Mouse (Mus musculus) natural killer cell, adult 2 months (primary cell): ENCODE results near the gene Exog.
A peak's percentile ranks its signal among the peaks of the same experiment; 100 is the strongest.

Experiments used
- DNase-seq, 2 experiments: peaks; one replicate each; pipeline ENCODE4 v3.0.0; 2022; ENCODE audit warnings: low spot score in 2 of 2

Gene Exog

GRCm38 (mm10) chr9:119444738-119445429 lies at the start of gene Exog:
Gene Exog (plus strand): TSS chr9:119444943.
- DNase-seq: peak; percentile 93 to 96

GRCm38 (mm10) chr9:119401351-119401750 lies 43.4 kb upstream of the Exog start:
- no peak for DNase-seq

- peak; percentile 8 to 44 for DNase-seq
These were observed 42.9 kb upstream of the Exog start, which contains the start of gene Acvr2b for GRCm38 (mm10) chr9:119401801-119402214. Gene Acvr2b (plus strand): TSS chr9:119402118.

- no peak for DNase-seq
These were observed 42.2 kb upstream of the Exog start for GRCm38 (mm10) chr9:119402253-119403235.

GRCm38 (mm10) chr9:119403236-119403641 lies 41.5 kb upstream of the Exog start:
- no peak for DNase-seq

- DNase-seq: no peak
These were observed 40.7 kb upstream of the Exog start for GRCm38 (mm10) chr9:119404090-119404489.

- no peak for DNase-seq
These were observed 36.9 kb upstream of the Exog start for GRCm38 (mm10) chr9:119407884-119408283.

- DNase-seq: no peak
These were observed 35.7 kb upstream of the Exog start for GRCm38 (mm10) chr9:119408898-119409664.

- DNase-seq: no peak
These were observed 34.9 kb upstream of the Exog start for GRCm38 (mm10) chr9:119409864-119410263.

GRCm38 (mm10) chr9:119418025-119418424 lies 26.7 kb upstream of the Exog start:
- DNase-seq: no peak

- DNase-seq: no peak
These were observed 24.8 kb upstream of the Exog start for GRCm38 (mm10) chr9:119419852-119420438.

GRCm38 (mm10) chr9:119425217-119425975 lies 19.3 kb upstream of the Exog start:
- DNase-seq: no peak

- no peak for DNase-seq
These were observed 18.7 kb upstream of the Exog start for GRCm38 (mm10) chr9:119425976-119426415.

GRCm38 (mm10) chr9:119426483-119426882 lies 18.3 kb upstream of the Exog start:
- DNase-seq: no peak

- DNase-seq: peak in 1 of 2 experiments; percentile 29
These were observed 14.4 kb upstream of the Exog start for GRCm38 (mm10) chr9:119430311-119430710.

GRCm38 (mm10) chr9:119435855-119436254 lies 8.9 kb upstream of the Exog start:
- no peak for DNase-seq

GRCm38 (mm10) chr9:119438065-119438464 lies 6.7 kb upstream of the Exog start:
- no peak for DNase-seq

GRCm38 (mm10) chr9:119438498-119439000 lies 6.2 kb upstream of the Exog start:
- DNase-seq: no peak

- DNase-seq: no peak
These were observed 994 bp downstream of the Exog start for GRCm38 (mm10) chr9:119445737-119446136.

GRCm38 (mm10) chr9:119455967-119456366 lies 11.2 kb downstream of the Exog start:
- no peak for DNase-seq
